Mouse (Mus musculus) B cell, adult 62 days (primary cell): Measurements from ENCODE around the gene Gcm1. TPM values are rescaled to one million over a fixed set of nuclear protein-coding genes. Genes with fewer than 3 reads are reported as not detected.

Experiments used
- total RNA-seq: library from RNA; stranded (reverse); gene quantifications from 4 replicates; pipeline ENCODE4 v1.2.4, GENCODE M21; 2023

Gene Gcm1
- not detected in 4 replicates for total RNA-seq

GRCm38 (mm10) chr9:78051677-78052076, at the start of gene Gcm1:
TSS of gene Gcm1 (plus strand) at chr9:78051924.

GRCm38 (mm10) chr9:78108796-78109239, 57.1 kb downstream of the Gcm1 start, which contains the start of the genes Fbxo9 and Ick:
TSS of gene Fbxo9 (minus strand) at chr9:78109065.
TSS of gene Ick (plus strand) at chr9:78109192.

Other genes starting within 250 kb of the Gcm1 start
- 60.9 to 69.4 TPM (median 61.3 TPM) in 4 replicates for gene Elovl5, start 134.6 kb upstream of the Gcm1 start, total RNA-seq
- gene Fbxo9, start 57.1 kb downstream of the Gcm1 start, total RNA-seq, result 36.0 to 52.2 TPM (median 44.5 TPM) in 4 replicates
- gene Ick, start 57.3 kb downstream of the Gcm1 start, total RNA-seq, result 4.5 to 7.9 TPM (median 4.8 TPM) in 4 replicates
- gene Gsta4, start 130.8 kb downstream of the Gcm1 start, total RNA-seq, result not detected in 4 replicates
- gene Gsta1, start 178.7 kb downstream of the Gcm1 start, total RNA-seq, result not detected in 4 replicates
- not detected in 4 replicates for gene Gm3776, start 205.2 kb downstream of the Gcm1 start, total RNA-seq
- gene Gm10639, start 238.0 kb downstream of the Gcm1 start, total RNA-seq, result not detected in 4 replicates